Mouse (Mus musculus) splenic B cell, adult 2 months (primary cell): ENCODE data around the gene Aldob.

ENCODE experiments used
- DNase-seq: peaks from one replicate; pipeline ENCODE4 v3.0.0-alpha.2; 2011; ENCODE audit warnings: low read depth, low spot score
- H3K27me3 ChIP-seq: 2 replicates; pipeline ENCODE4 v1.6.1; 2012; ENCODE audit warnings: mild to moderate bottlenecking, low read length, moderate library complexity, mixed read lengths; ENCODE audit not compliant: control insufficient read depth, poor library complexity, insufficient read depth, severe bottlenecking
- H3K36me3 ChIP-seq: 2 replicates; pipeline ENCODE4 v1.6.1; 2012; ENCODE audit warnings: mild to moderate bottlenecking, low read length, moderate library complexity, mixed read lengths; ENCODE audit not compliant: control insufficient read depth, poor library complexity, insufficient read depth, severe bottlenecking

Aldob gene

GRCm38 (mm10) chr4:49549383-49549782, at the start of gene Aldob:
TSS of gene Aldob (minus strand) at chr4:49549546.
- H3K36me3 ChIP-seq, result no peaks in the 10 kb centered on the region
- H3K27me3 ChIP-seq, result no peaks in the 10 kb centered on the region
- DNase-seq, result no peak

DNA sequence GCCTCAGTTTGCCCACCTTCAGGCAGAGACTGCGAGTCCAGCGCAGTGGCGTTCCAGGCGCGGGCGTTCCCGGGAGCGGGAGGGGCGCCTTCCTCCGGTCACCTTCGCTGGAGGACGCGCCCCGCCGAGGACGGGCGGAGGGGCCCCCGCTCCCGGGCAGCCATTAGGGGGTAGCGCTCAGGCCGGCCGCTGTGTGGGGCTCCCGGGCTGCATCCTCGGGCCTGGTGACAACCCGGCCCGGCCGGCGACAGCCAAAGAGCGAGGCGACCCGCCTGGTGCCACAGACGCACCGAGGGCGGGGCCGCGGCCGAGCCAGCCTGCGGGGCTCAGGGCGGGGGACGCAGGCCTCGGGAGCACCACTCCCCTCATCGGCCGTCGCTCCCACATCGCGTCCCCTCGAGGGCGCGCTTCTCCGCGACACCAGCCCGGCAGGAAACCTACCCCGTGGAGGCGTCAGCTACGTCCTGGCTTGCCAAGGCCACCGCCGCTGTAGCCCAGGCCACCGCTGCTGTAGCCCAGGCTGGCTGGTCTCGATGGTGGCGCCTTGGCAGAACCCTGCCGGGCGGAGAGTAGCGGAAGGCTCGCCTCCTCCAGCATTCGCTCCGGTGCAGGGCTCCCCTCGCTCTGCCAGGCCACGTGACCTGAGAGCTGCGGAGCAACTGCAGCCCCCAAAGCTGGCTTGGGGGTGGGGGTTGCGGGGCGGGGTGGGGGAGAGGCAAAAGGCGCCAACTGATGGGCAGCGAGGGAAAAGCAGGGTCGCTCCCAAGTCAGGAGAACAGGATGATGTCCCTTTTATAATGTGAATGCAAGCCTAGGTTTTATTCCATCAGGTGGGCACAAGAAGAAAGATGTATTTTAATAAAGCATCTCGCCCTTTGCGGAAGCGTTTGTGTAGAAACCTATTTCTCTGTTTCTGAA, 48.1 kb upstream of the Aldob start, which contains the start of gene Tmem246:
Gene Tmem246, minus strand, starts transcription at position 694 of the 918 bp plus-strand sequence.
- no peak for DNase-seq

DNA sequence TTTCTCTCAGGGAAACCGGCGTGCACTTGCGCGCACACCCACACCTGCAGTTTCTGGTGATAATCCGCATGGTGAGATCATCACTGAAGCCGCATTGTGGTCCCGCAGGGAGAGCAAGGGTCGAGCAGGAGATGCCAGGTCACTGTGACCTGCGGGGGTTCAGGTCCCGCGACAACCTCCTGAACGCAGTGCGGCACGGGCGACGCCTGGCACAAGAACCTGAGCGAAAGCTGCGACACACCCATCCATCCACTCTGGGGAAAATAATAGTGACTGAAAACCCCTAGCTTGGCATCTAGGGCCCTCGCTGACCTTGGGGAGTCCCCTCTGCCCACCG, 47.5 kb upstream of the Aldob start:
- Histone ChIP-seq H3K36me3 (no peaks in the 10 kb centered on the region), H3K27me3 (no peaks in the 10 kb centered on the region)
- no peak for DNase-seq

More for the DNA sequence above, 48.1 kb upstream of the Aldob start, which contains the start of gene Tmem246:
- H3K27me3 ChIP-seq, result no peaks in the 10 kb centered on the region
- no peaks in the 10 kb centered on the region for H3K36me3 ChIP-seq

DNA sequence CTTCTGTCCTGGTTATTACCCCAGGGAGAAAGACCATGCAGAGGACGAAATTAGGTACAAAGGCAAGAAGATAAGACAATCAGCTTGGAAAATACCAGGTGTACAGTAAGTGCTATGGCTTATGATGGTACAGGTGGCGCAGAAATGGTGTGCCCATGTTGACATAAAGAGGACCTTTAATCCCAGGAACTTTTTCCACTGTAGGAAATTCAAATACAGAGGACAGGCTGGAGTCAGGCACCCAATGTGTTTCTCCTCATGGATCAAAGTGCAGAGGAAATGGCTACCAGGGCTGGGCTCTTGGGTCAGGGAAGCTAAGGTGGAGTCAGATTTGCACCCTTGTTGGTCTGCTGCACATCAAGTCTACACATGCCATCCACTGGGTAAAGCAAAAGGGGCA, 40.8 kb upstream of the Aldob start:
- H3K36me3 ChIP-seq, result no peaks in the 10 kb centered on the region
- no peaks in the 10 kb centered on the region for H3K27me3 ChIP-seq
- no peak for DNase-seq

GRCm38 (mm10) chr4:49586811-49587210, 37.5 kb upstream of the Aldob start:
- Histone ChIP-seq H3K27me3 (no peaks in the 10 kb centered on the region), H3K36me3 (no peaks in the 10 kb centered on the region)
- no peak for DNase-seq

DNA sequence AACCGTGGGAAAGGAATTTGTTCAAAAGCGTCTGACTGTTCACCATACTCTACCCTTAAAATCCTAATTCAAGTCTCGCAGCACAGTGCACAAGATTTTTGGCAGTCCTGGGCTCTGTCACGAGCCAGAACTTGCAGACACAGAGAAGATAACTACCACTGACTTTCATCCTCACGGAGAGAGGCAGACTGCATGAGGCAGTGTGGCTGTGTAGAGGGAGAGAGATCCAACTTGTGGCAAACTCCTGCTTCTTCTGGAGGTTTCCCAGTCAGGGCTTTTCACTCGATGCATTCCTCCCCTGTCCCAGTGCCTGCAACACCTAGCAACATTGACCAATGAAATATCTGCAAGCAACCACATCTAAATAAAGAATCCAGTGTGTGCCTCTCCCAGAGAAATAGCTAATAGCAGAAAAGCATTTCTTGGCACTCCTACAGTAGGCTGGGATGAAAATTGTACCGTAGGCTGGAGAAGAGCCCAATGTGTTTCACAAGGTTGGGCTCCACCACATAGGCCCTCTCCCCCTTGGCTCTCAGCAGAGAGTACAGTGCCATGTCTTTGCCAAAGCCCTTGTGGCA, 36.3 kb upstream of the Aldob start:
- DNase-seq, result no peak
- Histone ChIP-seq H3K36me3 (no peaks in the 10 kb centered on the region), H3K27me3 (no peaks in the 10 kb centered on the region)

- DNase-seq, result no peak
- no peaks in the 10 kb centered on the region for H3K36me3 ChIP-seq
- H3K27me3 ChIP-seq, result no peaks in the 10 kb centered on the region
These were observed 34.9 kb upstream of the Aldob start for GRCm38 (mm10) chr4:49583965-49584831.

DNA sequence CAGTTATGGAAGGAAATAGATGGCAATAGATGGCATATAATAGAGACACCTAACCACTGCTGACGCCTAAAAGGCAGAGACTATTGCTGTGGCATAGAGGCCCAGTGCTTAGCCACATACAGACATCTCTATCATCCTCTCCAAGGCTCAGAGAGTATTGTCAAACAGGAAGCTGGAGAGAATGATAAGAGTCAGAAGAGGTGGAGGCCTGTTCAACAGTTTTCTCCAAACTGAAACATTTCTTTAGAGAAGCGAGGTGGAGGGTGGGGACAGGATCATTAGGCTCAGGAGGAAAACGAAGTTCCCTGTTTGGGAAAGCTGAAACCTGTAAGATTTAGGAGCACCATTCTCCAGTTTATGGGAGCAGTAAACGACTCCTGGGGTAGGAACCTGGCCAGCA, 31.9 kb upstream of the Aldob start:
- no peak for DNase-seq
- no peaks in the 10 kb centered on the region for H3K36me3 ChIP-seq
- no peaks in the 10 kb centered on the region for H3K27me3 ChIP-seq

DNA sequence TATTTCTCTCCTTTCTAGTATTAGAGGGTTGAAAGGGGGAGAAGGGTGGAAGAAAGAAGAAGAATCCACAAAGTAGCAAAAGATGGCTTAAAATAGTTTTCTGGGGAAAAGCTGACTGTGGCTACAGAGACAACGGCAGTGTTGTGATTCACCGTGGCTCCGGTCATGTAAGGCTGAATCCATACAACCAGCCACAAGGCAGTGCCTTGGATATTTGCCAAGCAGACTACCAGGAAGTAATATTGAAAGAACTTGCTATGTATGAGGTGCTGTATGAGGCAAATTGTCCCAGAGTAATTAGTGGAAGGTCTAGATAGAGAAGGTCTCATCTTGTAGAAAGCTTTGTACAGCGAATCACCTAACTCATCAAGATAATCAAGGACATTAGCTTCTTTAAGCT, 22.8 kb upstream of the Aldob start:
- no peak for DNase-seq
- H3K27me3 ChIP-seq, result no peaks in the 10 kb centered on the region
- no peaks in the 10 kb centered on the region for H3K36me3 ChIP-seq

DNA sequence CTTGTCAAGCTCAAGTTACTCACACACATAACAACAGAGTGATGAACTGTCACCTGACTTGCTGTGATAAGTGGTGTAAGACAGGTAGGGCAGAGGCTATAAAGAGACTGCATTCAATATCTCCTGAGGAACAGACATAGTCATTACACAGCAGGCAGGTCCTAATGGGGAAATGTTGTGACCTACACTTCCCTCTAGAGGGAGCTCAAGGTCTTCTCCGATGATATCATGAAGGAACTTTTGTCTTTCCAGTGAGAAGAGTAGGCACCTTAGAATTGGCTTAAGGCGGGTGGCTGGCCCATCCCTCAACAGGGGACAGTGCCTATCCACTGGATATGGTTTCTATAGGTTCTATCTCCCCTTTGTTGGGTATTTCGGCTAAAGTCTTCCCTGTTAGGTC, 18.3 kb upstream of the Aldob start:
- no peaks in the 10 kb centered on the region for H3K27me3 ChIP-seq
- no peaks in the 10 kb centered on the region for H3K36me3 ChIP-seq
- DNase-seq, result peak; percentile 76

DNA sequence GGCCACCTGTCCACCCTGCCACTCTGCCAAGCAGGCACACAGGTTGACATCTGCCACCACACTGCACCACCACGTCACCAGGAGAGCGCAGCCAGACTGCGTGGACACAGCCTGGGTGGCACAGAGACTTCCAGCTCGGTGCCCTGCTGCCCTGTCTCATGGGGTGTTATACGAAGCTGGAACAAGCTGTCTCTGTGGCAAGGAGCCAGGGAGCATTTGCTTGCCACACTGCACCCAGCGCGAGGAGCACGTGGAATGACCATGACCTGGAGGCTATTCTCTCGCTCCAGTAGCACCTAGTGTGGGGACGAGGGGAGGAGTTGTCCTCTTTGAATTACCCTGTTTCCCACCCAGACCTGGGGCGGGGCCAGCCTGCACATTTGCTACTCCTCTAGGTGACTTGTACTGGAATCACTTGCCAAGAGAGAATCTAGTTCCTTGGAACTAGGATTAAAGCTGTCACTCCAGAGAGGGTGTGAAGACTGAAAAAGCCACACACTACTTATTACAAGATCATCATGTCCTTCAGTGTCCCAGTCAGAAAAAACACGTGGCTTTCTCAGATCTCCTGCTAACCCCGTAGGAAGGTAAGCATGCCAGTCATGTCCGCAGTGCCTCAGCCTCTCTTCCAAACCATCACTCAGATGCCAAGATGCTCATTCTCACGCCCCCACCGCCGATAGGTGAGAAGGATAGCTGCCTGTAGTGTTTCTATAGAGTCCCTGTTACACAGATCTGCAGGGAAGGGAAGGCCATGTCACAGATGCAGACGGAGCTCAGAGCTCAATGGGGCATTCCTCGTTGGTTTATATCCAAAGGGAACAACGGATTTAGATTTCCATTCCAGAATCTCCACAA, 10.8 kb upstream of the Aldob start:
- Histone ChIP-seq H3K27me3 (no peaks in the 10 kb centered on the region), H3K36me3 (no peaks in the 10 kb centered on the region)
- no peak for DNase-seq

GRCm38 (mm10) chr4:49558181-49558580, 8.8 kb upstream of the Aldob start:
- no peaks in the 10 kb centered on the region for H3K36me3 ChIP-seq
- H3K27me3 ChIP-seq, result no peaks in the 10 kb centered on the region
- no peak for DNase-seq

- Histone ChIP-seq H3K36me3 (no peaks in the 10 kb centered on the region), H3K27me3 (no peaks in the 10 kb centered on the region)
- no peak for DNase-seq
These were observed 8.0 kb upstream of the Aldob start for GRCm38 (mm10) chr4:49557375-49557774.

GRCm38 (mm10) chr4:49553380-49553779, 4.0 kb upstream of the Aldob start:
- Histone ChIP-seq H3K36me3 (no peaks in the 10 kb centered on the region), H3K27me3 (no peaks in the 10 kb centered on the region)
- no peak for DNase-seq
